Mouse (Mus musculus) layer of hippocampus, adult 9-10 months (tissue): ENCODE data around the gene Vmn1r231.

Source experiments
- DNase-seq: peaks from one replicate; pipeline ENCODE4 v3.0.0; 2022; ENCODE audit warnings: low spot score

Gene Vmn1r231

DNA sequence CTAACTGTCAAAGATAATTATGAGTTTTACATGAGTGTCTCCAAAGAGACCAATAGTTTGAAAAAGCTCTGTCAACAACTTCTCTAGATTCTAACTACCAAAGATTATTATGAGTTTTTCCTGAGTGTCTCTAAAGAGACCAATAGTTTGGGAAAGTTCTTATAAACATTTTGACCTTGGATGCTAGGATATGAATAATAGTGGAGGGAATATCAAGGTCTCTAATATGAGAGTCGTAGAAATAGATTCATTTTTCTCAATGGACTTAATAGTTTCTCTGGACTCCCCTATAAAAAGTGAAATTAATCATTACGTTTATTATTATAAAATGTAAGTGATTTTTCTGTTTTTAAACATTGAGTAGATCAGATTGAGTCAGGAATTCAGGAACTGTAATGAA, at the start of gene Vmn1r231:
Vmn1r231 (minus strand) TSS at position 101 of the 400 bp plus-strand sequence.
- DNase-seq, result no peak

DNA sequence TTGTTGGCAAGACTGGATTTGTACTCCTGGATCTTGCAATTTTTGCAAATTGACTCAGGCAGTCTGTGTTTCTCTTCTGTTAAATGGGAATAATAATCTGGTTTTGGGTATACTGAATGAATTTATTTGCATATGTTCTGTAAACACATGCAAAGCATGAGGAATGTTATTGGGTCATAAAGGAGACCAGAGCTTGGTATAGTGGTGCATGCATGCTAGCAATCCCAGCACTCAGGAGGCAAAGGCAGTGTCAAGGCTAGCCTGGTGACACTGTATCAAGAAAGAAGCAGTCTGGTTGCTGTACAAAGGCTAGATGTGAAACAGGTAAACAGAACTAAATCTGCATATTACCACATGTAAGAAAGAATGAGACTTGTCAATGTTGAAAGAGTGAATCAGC, 41.7 kb upstream of the Vmn1r231 start:
- no peak for DNase-seq

DNA sequence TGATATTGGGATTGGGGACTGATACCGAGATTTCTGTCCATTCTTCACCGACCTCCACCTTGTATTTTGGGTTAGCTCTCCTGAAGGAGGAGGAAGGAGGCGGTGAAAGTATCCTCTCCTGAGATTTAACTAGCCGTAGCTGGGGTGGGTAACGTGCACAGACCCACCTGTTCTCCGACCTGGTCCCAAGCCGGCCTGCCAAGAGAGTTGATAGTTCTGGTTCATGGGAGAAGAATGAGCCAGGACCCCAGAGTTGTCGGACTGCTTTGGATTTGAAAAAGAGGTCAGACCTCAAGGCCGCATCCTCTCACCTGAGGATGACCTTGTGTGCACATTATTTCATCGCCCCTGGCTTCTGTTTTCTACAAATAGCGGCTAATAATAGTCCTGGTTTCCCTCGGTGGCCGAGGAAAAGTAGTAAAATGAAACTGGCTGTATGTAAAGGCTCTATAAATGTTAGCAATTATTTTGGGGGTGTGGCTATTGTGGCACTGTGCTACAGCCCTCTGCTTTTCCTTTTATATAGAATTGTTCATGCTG, 41.2 kb upstream of the Vmn1r231 start:
- no peak for DNase-seq

DNA sequence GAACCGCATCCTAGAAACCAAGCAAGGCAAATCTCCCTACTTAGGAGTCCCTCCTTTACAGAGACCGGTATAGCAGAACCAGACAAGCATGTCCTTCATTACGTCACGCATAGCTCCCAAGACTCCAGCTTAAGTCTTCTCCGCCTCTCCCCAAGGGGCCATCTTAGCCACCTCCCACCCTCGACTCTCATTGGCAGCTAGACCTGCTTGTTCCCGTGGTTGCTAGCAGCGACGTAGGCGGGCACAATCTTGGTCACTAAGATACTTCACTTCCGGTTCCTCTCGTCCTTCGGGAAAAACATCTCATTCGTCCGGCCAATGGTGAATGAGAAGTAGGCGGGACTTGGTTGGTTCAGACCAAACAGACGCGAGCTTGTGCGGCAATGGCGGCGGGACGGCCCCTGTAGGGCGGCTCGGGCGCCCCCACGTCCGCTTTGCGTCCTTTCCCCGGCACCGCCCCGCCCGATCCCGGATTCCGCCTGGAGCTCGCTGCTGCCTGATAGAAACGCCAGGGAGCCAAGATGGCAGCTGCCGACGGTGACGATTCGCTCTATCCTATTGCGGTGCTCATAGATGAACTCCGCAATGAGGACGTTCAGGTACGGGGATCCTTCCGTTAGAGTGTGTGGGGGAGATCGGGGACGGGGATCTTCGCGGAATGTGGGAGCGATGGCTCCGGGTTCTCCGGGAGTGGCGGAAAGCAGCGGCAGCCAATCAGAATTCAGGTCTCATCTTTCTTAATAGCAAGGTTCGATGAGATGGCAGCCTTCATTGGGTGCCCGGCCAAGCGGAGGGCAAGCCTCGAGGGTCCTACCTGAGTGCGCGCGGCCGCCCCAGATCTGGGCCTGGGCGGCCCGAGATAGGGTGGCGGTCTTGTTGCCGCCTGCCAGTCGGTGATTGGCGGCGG, 40.3 kb upstream of the Vmn1r231 start, which contains the start of gene Ppp2r1a:
Ppp2r1a (plus strand) TSS at position 327 of the 907 bp plus-strand sequence.
- DNase-seq, result peak; percentile 100

DNA sequence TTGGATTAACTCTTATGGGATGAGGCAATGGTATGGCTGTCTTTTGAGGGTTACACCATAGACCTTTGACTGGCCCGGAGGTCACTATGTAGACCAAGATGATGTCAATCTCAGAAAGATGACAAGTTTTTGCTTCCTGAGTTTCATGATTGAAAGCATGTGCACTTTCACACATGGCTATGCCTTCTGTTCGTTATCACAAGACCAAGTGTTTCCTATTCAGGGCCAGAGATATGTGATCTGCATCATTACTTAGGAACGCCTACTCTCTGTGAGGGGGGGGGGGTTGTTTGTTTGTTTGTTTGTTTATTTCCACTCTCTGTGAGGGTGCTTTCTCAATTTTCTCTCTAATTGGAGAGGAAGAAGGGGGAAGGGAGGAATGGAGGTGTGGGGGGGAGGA, 39.3 kb upstream of the Vmn1r231 start:
- no peak for DNase-seq

DNA sequence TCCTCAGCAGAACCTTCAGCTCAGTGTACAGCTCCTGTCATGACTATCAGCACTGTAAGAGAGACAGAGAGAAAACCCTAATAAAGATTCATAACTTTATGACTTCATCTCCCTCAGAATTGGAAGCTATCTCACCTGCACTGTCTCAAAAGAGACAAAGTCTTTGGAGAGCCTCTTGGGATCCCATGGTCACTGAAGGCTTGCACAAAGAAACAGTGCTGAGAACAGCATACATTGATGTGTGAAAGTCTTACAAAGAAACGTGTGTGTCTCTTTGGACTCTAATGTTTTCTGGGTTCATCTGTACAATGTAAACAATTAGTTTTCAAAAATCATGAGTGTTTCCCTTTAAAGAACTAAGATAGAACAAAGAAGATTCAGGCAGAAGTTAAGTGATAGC, 14.7 kb upstream of the Vmn1r231 start, which contains the start of gene Vmn1r232:
Vmn1r232 (minus strand) TSS at position 101 of the 400 bp plus-strand sequence.
- DNase-seq, result no peak

DNA sequence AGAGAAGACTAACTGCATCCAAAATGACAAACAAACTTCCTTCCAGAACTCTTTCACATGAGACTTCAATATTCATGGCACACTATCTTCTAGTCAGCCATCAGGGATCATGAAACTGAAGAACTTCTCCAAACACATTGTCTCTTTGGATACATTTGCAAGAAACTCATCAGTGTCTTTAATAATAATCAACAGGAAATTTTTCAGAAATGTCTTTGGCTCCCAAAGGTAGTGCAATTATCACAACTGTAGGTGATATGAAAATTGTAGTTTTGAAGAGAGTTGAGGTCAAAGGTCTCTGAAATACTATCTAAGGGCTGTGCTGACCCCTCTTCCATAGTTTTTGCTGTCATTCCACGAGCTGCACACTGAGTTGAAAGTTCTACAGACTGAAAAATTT, 64.7 kb downstream of the Vmn1r231 start, which contains the start of gene Vmn1r230:
Vmn1r230 (plus strand) TSS at position 301 of the 400 bp plus-strand sequence.
- DNase-seq, result no peak
